Mouse (Mus musculus): ENCODE data around the gene Rab15. TPM values are rescaled to one million over a fixed set of nuclear protein-coding genes. Genes with fewer than 3 reads are reported as not detected.

The Rab15 gene
- polyA plus RNA-seq, 1 experiment from 2014 or later = 21.1 TPM

DNA sequence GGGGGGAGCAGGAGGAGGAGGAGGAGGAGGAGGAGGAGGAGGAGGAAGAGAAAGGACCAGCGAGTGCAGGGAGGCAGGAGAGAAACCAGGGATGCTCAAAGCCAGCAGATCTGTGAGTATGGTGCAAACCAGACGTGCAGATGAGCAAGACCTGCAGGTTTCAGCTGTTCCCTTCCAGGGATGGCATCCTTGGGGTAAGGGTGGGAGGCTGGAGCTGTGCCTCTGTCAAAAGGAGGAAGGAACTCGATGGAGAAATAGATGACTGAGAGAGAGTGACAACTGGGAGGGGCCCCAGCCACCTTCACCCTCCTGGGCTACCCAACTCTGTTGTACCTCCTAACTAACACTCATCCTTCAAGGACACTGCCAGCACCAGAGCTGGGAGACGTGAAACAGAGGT is 6.0 kb downstream of the Rab15 start:
- no peak for ATAC-seq
- Histone ChIP-seq H3K4me1 (replicated peaks) (peaks cover 28% of the 10 kb centered on the region), H3K4me3 (replicated peaks) (no peak overlapping the region), H3K27me3 (peaks cover 25% of the 10 kb centered on the region), H3K9ac (replicated peaks) (no peak overlapping the region), H3K9me3 (no peaks in the 10 kb centered on the region), H3K4me2 (replicated peaks) (no peak overlapping the region), H3K27ac (no peak overlapping the region), H3K36me3 (no peaks in the 10 kb centered on the region)
- WGBS = 56% methylated on average over 4 of the region's 4 CpGs

DNA sequence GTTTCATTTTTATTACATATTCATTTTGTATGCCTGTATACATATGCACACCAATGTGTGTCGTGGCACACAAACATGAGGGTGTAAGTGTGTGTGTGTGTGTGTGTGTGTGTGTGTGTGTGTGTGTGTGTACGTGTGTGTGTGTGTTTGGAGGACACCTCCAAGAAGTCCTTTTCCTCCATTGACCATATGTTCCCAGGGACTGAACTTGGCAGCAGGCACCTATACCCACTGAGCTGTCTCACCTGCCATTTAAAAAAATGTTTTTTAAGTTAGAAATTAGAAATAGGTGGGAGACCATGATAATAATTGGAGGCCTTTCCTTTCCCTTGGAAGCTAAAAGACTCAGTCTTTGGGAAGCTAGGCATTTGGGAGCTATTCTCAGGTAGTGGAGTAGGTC is 8.6 kb downstream of the Rab15 start:
- Histone ChIP-seq H3K9me3 (no peaks in the 10 kb centered on the region), H3K4me2 (replicated peaks) (no peak overlapping the region), H3K36me3 (no peaks in the 10 kb centered on the region), H3K4me1 (replicated peaks) (peaks cover 14% of the 10 kb centered on the region), H3K27ac (no peak overlapping the region), H3K9ac (replicated peaks) (no peak overlapping the region), H3K4me3 (replicated peaks) (no peak overlapping the region), H3K27me3 (peaks cover 3% of the 10 kb centered on the region; the same call in 1 of the 2 replicates)
- no peak for ATAC-seq
- WGBS = 72% methylated on average over 2 of the region's 2 CpGs

GRCm38 (mm10) chr12:76813543-76813942 is 9.2 kb downstream of the Rab15 start:
- WGBS = 89% methylated on average over 10 of the region's 10 CpGs
- Histone ChIP-seq H3K9ac (replicated peaks) (no peak overlapping the region), H3K4me1 (replicated peaks) (peaks cover 14% of the 10 kb centered on the region), H3K27ac (no peak overlapping the region), H3K27me3 (no peaks in the 10 kb centered on the region), H3K4me2 (replicated peaks) (no peak overlapping the region), H3K9me3 (no peaks in the 10 kb centered on the region), H3K36me3 (no peaks in the 10 kb centered on the region), H3K4me3 (replicated peaks) (no peak overlapping the region)
- no peak for ATAC-seq

GRCm38 (mm10) chr12:76811006-76811405 is 11.7 kb downstream of the Rab15 start:
- no peak for ATAC-seq
- Histone ChIP-seq H3K4me3 (replicated peaks) (no peak overlapping the region), H3K9me3 (no peaks in the 10 kb centered on the region), H3K4me2 (replicated peaks) (no peak overlapping the region), H3K27ac (no peak overlapping the region), H3K4me1 (replicated peaks) (no peaks in the 10 kb centered on the region), H3K36me3 (no peaks in the 10 kb centered on the region), H3K9ac (replicated peaks) (no peak overlapping the region), H3K27me3 (no peaks in the 10 kb centered on the region)
- 88% methylated on average over 4 of the region's 4 CpGs for WGBS

DNA sequence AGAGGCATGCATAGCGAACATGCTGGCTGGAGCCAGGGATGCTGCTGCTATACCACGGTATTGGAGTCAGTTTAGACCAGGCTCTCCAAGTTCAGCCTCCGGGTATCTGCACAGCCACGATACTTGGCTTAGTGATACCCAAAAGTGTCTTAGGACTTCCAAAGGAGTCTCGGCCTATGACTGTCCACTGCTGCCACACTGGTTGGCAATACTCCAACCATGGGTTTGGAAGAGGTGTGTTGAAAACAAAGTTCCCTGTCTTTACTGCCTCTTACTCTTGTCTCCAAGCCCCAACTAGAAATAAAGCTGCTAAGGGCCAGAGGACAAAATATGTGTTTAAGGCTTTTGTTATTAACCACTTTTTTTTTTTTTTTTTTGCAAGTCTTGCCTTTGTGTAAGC is 12.2 kb downstream of the Rab15 start:
- WGBS = 98% methylated on average over 5 of the region's 5 CpGs
- no peak for ATAC-seq
- no peaks in the 10 kb centered on the region for H3K27me3 ChIP-seq
- no peaks in the 10 kb centered on the region for H3K9me3 ChIP-seq
- no peak overlapping the region for H3K9ac ChIP-seq (replicated peaks)
- H3K27ac ChIP-seq = no peak overlapping the region
- no peak overlapping the region for H3K4me2 ChIP-seq (replicated peaks)
- no peak overlapping the region for H3K4me3 ChIP-seq (replicated peaks)
- H3K4me1 ChIP-seq (replicated peaks) = no peaks in the 10 kb centered on the region
- H3K36me3 ChIP-seq = no peaks in the 10 kb centered on the region

GRCm38 (mm10) chr12:76807796-76808195 is 14.9 kb downstream of the Rab15 start:
- Histone ChIP-seq H3K4me3 (replicated peaks) (no peak overlapping the region), H3K9me3 (no peaks in the 10 kb centered on the region), H3K4me1 (replicated peaks) (no peaks in the 10 kb centered on the region), H3K27ac (no peak overlapping the region), H3K36me3 (no peaks in the 10 kb centered on the region; the same call in 1 of the 2 replicates), H3K9ac (replicated peaks) (no peak overlapping the region), H3K4me2 (replicated peaks) (no peak overlapping the region), H3K27me3 (no peaks in the 10 kb centered on the region)
- WGBS = 90% methylated on average over 10 of the region's 10 CpGs
- no peak for ATAC-seq

DNA sequence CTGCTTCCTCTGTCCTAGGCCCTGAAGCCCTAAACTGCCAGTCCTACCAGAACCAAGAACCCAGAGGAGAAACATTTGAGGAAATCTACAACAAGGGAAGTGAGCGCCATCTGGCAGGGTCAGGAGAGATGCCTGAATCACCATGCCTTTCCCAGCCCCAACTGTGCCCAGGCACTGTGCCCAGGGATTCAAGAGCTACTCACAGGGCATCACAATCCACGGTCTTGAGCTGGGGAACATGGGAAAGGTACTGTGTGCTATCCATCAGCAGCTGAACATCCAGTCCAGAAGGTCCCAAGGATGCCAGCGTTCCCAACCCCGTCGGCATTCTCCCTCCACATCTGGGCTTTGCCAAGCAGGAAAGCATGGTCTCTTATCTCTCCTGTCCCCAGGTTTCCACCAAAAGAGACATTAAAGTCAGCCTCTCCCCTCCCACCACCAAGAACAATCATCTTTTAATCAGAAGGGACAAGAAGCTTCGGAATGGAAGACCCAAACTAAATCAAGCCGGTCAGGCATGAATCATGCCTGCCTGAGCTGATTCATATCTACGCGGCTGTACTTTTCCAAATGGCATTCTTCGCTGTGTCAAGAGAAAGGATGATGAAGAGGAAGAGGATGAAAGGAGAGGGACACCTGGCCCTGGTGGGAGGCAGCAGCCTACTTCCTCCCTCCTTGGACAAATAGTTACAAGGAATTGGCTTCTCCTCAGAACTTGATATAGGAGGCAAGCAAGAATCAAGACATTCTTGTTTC is 17.5 kb downstream of the Rab15 start:
- Histone ChIP-seq H3K4me1 (replicated peaks) (no peaks in the 10 kb centered on the region), H3K27me3 (0 out of 2 replicates have a peak, but pooled peaks cover under 1% of the 10 kb centered on the region), H3K9me3 (no peaks in the 10 kb centered on the region), H3K4me2 (replicated peaks) (no peak overlapping the region), H3K4me3 (replicated peaks) (no peak overlapping the region), H3K27ac (no peak overlapping the region), H3K9ac (replicated peaks) (no peak overlapping the region), H3K36me3 (peaks cover under 1% of the 10 kb centered on the region; the same call in 1 of the 2 replicates)
- no peak for ATAC-seq
- WGBS = 90% methylated on average over 10 of the region's 10 CpGs

GRCm38 (mm10) chr12:76803700-76804252 is 18.9 kb downstream of the Rab15 start:
- 60% methylated on average over 7 of the region's 7 CpGs for WGBS
- peak; percentile 58 for ATAC-seq
- Histone ChIP-seq H3K27ac (no peak overlapping the region), H3K9me3 (no peaks in the 10 kb centered on the region), H3K27me3 (0 out of 2 replicates have a peak, but pooled peaks cover 2% of the 10 kb centered on the region), H3K4me2 (replicated peaks) (no peak overlapping the region), H3K36me3 (peaks cover 4% of the 10 kb centered on the region; the same call in 1 of the 2 replicates), H3K4me1 (replicated peaks) (no peaks in the 10 kb centered on the region), H3K9ac (replicated peaks) (no peak overlapping the region), H3K4me3 (replicated peaks) (no peak overlapping the region)

- no peak for ATAC-seq
- WGBS = 91% methylated on average over 10 of the region's 10 CpGs
- 0 out of 2 replicates have a peak, but pooled peaks cover 2% of the 10 kb centered on the region for H3K27me3 ChIP-seq
- no peak overlapping the region for H3K9ac ChIP-seq (replicated peaks)
- no peaks in the 10 kb centered on the region; the same call in 1 of the 2 replicates for H3K4me1 ChIP-seq (replicated peaks)
- no peak overlapping the region for H3K4me3 ChIP-seq (replicated peaks)
- no peak overlapping the region for H3K4me2 ChIP-seq (replicated peaks)
- H3K36me3 ChIP-seq = peaks cover 4% of the 10 kb centered on the region; the same call in 1 of the 2 replicates
- H3K9me3 ChIP-seq = no peaks in the 10 kb centered on the region
- H3K27ac ChIP-seq = no peak overlapping the region
These were observed 19.7 kb downstream of the Rab15 start for GRCm38 (mm10) chr12:76803028-76803427.

DNA sequence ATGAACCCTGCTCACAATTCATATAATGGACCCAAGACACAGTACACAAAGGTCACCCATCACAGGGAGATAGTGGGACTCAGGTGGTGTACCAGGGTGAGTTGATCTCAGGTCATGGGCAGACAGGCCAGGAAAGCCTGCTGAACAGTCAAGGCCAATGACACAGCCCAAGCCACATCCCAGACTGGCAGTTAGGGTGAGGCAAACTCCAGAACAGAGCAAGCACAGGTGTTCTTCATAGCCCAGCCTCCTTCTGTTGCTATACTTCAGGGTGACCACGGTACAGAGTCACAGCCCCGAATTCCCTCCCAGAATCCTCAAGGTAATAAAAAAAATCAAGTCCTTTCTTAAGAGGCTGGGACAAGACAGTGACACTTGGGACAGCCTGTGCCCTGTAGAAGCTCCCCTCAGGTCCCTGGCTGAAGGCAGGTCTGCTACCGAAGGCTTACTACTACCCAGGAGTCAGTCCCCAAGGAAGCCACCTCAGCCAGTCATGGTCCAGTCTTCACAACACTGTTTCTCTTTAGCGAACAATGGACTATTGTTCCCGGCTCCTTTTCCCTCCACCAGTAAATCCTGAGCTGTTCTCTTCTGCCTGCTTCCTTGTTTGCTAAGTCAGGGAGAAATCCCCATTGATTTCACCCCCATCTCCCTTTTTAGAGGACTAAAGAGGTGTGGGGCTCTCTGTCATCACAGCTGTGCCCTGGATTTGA is 24.5 kb downstream of the Rab15 start:
- Histone ChIP-seq H3K9me3 (no peaks in the 10 kb centered on the region), H3K9ac (replicated peaks) (no peak overlapping the region), H3K27me3 (0 out of 2 replicates have a peak, but pooled peaks cover 2% of the 10 kb centered on the region), H3K4me3 (replicated peaks) (no peak overlapping the region), H3K4me2 (replicated peaks) (no peak overlapping the region), H3K27ac (no peak overlapping the region), H3K36me3 (peaks cover 4% of the 10 kb centered on the region; the same call in 1 of the 2 replicates), H3K4me1 (replicated peaks) (no peaks in the 10 kb centered on the region; the same call in 1 of the 2 replicates)
- WGBS = 40% methylated on average over 5 of the region's 5 CpGs
- ATAC-seq = no peak

- 90% methylated on average over 7 of the region's 7 CpGs for WGBS
These were observed 25.7 kb downstream of the Rab15 start for GRCm38 (mm10) chr12:76796938-76797539.

More at GRCm38 (mm10) chr12:76796938-76797539, 25.7 kb downstream of the Rab15 start:
- no peak for ATAC-seq
- no peaks in the 10 kb centered on the region for H3K9me3 ChIP-seq
- 0 out of 2 replicates have a peak, but pooled peaks cover 2% of the 10 kb centered on the region for H3K27me3 ChIP-seq
- no peak overlapping the region for H3K4me3 ChIP-seq (replicated peaks)
- H3K9ac ChIP-seq (replicated peaks) = no peak overlapping the region
- no peak overlapping the region for H3K27ac ChIP-seq
- H3K4me2 ChIP-seq (replicated peaks) = no peak overlapping the region
- 0 out of 2 replicates have a peak, but pooled peaks cover 4% of the 10 kb centered on the region for H3K36me3 ChIP-seq
- H3K4me1 ChIP-seq (replicated peaks) = no peaks in the 10 kb centered on the region; the same call in 1 of the 2 replicates
